Mouse (Mus musculus): Measurements from ENCODE around the gene Plcxd2. TPM values are rescaled to one million over a fixed set of nuclear protein-coding genes. Genes with fewer than 3 reads are reported as not detected.

Gene Plcxd2
- total and polyA plus RNA-seq, 2 experiments: 20.2 to 40.7 TPM

DNA sequence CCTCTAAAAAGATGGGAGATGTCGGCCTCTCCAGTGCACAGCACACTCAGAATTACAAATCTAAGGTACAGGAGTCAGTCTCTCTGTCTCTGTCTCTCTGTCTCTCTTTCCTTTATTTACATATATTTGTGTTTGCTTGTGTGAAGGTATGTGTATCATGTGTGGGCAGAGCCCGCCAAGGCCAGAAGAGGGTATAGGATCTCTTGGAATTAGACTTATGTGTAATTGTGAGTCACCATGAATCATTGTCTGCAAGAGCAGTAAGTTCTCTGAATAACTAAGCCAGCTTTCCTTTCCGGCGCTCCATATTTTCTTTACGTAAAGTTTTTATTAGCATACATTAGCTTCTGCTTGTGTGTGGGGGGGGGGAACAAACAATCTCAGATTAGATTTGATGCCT is 64.4 kb downstream of the Plcxd2 start:
- Histone ChIP-seq H3K4me1 (ENCODE audit: control insufficient read depth, insufficient read depth, low read length) (peaks cover 12% of the 10 kb centered on the region; the same call in 1 of the 2 replicates), H3K27me3 (ENCODE audit: control insufficient read depth, insufficient read depth, low read length) (no peaks in the 10 kb centered on the region), H3K79me2 (ENCODE audit: control insufficient read depth, insufficient read depth, low read length) (peaks cover 20% of the 10 kb centered on the region), H3K4me3 (ENCODE audit: insufficient read depth, low read depth, low read length) (peak overlapping the region; percentile 54), H3K27ac (replicated peaks; ENCODE audit: insufficient read depth, low read depth, low read length) (peak overlapping the region; percentile 86), H3K9ac (ENCODE audit: low read depth, low read length) (peak overlapping the region; percentile 53), H3K36me3 (ENCODE audit: control insufficient read depth, insufficient read depth, low read length) (peaks cover 18% of the 10 kb centered on the region)
- WGBS: 47% methylated on average over 5 of the region's 5 CpGs
- TF ChIP-seq CTCF (IDR thresholded peaks at IDR 0.05; ENCODE audit: low read depth, low read length) (no peak), POLR2A (IDR thresholded peaks at IDR 0.05; ENCODE audit: extremely low read depth, insufficient read depth, low read length) (no peak)
- no peak for DNase-seq (ENCODE audit: extremely low read depth, low read depth, low spot score)

DNA sequence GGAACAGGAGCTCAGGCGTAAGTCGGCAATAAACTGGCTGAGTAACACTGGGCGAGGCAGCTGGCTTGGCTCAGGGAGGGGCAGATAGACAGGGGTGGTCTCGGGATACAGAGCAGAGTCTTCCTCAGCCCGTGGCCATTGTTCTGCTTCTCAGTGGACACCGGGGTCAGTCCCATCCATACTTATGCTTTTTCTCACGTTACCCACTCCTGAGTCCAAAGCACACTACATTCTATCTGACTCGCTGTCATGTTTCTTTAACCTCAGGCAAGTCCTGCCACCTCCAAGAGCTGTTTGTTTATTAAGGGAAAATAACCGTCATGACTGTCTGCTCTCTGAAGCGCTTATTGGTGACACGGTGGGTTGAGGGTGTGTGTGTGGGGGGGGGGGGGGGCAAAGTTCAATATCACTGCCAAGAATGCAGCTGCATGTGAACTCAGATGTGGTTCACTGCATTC is 64.8 kb downstream of the Plcxd2 start:
- Histone ChIP-seq H3K4me1 (ENCODE audit: control insufficient read depth, insufficient read depth, low read length) (peaks cover 12% of the 10 kb centered on the region; the same call in 1 of the 2 replicates), H3K4me3 (ENCODE audit: insufficient read depth, low read depth, low read length) (peak overlapping the region; percentile 54), H3K79me2 (ENCODE audit: control insufficient read depth, insufficient read depth, low read length) (peaks cover 20% of the 10 kb centered on the region), H3K9ac (ENCODE audit: low read depth, low read length) (peak overlapping the region; percentile 53), H3K27me3 (ENCODE audit: control insufficient read depth, insufficient read depth, low read length) (no peaks in the 10 kb centered on the region), H3K36me3 (ENCODE audit: control insufficient read depth, insufficient read depth, low read length) (peaks cover 16% of the 10 kb centered on the region), H3K27ac (replicated peaks; ENCODE audit: insufficient read depth, low read depth, low read length) (peak overlapping the region; percentile 86)
- TF ChIP-seq POLR2A (IDR thresholded peaks at IDR 0.05; ENCODE audit: extremely low read depth, insufficient read depth, low read length) (no peak), CTCF (IDR thresholded peaks at IDR 0.05; ENCODE audit: low read depth, low read length) (no peak)
- WGBS: 21% methylated on average over 11 of the region's 11 CpGs
- DNase-seq (ENCODE audit: extremely low read depth, low read depth, low spot score): peak; percentile 91

DNA sequence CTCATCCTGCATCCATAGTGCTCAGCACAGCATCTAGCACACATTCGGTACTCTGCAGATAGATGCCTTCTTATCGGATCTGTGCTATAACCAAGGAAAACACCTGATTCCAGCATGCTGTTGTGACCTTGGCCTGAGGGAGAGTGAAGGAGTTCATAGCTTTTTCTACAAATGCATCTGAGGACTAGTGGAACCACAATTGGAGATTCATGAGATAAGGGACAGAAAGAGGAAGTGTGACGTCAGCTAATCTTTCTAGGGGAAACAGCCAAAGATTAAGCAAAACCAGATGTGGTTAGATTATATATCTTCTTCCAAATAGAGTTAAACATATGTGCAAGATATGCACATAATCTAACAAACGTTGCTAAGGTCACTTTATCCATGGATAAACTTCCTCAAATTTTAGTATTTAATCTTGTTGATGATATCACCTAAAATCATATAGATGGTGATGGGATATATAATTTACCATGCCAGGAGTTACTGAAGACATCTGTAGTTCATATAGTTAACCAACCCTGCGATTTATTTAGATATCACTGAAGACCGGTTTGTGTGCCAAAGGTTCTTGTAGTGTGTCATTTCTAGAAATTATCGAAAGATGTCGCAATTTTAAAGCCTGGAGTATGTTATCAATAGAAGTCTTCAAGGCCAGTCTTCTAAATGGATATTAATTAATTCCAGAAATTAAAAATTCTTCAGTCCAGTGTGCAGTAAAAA is 67.7 kb downstream of the Plcxd2 start:
- DNase-seq (ENCODE audit: extremely low read depth, low read depth, low spot score): no peak
- Histone ChIP-seq H3K79me2 (ENCODE audit: control insufficient read depth, insufficient read depth, low read length) (peaks cover 13% of the 10 kb centered on the region), H3K4me3 (ENCODE audit: insufficient read depth, low read depth, low read length) (no peak overlapping the region), H3K27ac (replicated peaks; ENCODE audit: insufficient read depth, low read depth, low read length) (no peak overlapping the region), H3K27me3 (ENCODE audit: control insufficient read depth, insufficient read depth, low read length) (no peaks in the 10 kb centered on the region), H3K36me3 (ENCODE audit: control insufficient read depth, insufficient read depth, low read length) (peaks cover 7% of the 10 kb centered on the region), H3K9ac (ENCODE audit: low read depth, low read length) (no peak overlapping the region), H3K4me1 (ENCODE audit: control insufficient read depth, insufficient read depth, low read length) (peaks cover 6% of the 10 kb centered on the region; the same call in 1 of the 2 replicates)
- TF ChIP-seq CTCF (IDR thresholded peaks at IDR 0.05; ENCODE audit: low read depth, low read length) (no peak), POLR2A (IDR thresholded peaks at IDR 0.05; ENCODE audit: extremely low read depth, insufficient read depth, low read length) (no peak)
- WGBS: 74% methylated on average over 8 of the region's 8 CpGs

DNA sequence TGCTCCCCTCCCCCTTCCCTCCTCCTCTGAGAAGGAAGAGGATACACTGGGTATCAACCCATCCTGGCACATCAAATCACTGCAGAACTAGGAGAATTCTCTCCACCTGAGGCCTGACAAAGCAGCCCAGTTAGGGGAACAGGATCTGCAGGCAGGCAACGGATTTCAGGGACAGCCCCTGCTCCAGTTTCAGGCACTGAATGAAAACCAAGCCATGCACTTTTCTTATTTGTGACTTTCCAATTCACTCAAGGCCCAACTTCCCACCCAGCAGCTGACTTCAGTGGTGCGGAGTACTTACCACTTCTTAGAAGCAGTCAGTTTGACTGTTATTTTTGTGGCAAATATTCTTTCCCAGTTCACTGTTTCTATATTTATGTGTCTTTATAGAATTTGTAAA is 69.3 kb downstream of the Plcxd2 start:
- H3K9ac ChIP-seq (ENCODE audit: low read depth, low read length): no peak overlapping the region
- no peak overlapping the region for H3K4me3 ChIP-seq (ENCODE audit: insufficient read depth, low read depth, low read length)
- no peak for DNase-seq (ENCODE audit: extremely low read depth, low read depth, low spot score)
- peaks cover 2% of the 10 kb centered on the region; the same call in 1 of the 2 replicates for H3K4me1 ChIP-seq (ENCODE audit: control insufficient read depth, insufficient read depth, low read length)
- peaks cover 9% of the 10 kb centered on the region for H3K79me2 ChIP-seq (ENCODE audit: control insufficient read depth, insufficient read depth, low read length)
- TF ChIP-seq POLR2A (IDR thresholded peaks at IDR 0.05; ENCODE audit: extremely low read depth, insufficient read depth, low read length) (no peak), CTCF (IDR thresholded peaks at IDR 0.05; ENCODE audit: low read depth, low read length) (no peak)
- no peak overlapping the region for H3K27ac ChIP-seq (replicated peaks; ENCODE audit: insufficient read depth, low read depth, low read length)
- whole genome bisulfite sequencing: 97% methylated on average over 2 of the region's 2 CpGs
- peaks cover 5% of the 10 kb centered on the region for H3K36me3 ChIP-seq (ENCODE audit: control insufficient read depth, insufficient read depth, low read length)
- no peaks in the 10 kb centered on the region for H3K27me3 ChIP-seq (ENCODE audit: control insufficient read depth, insufficient read depth, low read length)

DNA sequence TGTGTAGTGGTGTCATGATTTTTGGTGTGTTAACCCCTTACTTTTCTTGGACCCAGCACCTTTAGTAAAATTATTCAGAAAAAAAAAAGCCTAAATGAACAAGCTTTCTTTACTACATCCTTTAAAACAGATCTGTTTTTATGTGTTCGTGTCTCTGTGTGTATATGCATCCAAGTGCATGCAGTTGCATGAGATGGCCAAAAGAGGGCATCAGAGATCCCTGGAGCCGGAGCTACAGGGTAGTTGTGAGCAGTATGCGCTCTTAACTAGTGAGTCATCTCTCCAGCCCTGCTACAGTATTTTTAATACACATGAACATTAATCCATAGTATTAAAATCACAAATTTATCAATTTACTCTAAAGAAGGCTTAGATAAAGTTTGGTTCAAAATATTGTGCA is 70.6 kb downstream of the Plcxd2 start:
- Histone ChIP-seq H3K27me3 (ENCODE audit: control insufficient read depth, insufficient read depth, low read length) (no peaks in the 10 kb centered on the region), H3K4me3 (ENCODE audit: insufficient read depth, low read depth, low read length) (no peak overlapping the region), H3K36me3 (ENCODE audit: control insufficient read depth, insufficient read depth, low read length) (peaks cover 5% of the 10 kb centered on the region), H3K79me2 (ENCODE audit: control insufficient read depth, insufficient read depth, low read length) (peaks cover 5% of the 10 kb centered on the region), H3K27ac (replicated peaks; ENCODE audit: insufficient read depth, low read depth, low read length) (no peak overlapping the region), H3K9ac (ENCODE audit: low read depth, low read length) (no peak overlapping the region), H3K4me1 (ENCODE audit: control insufficient read depth, insufficient read depth, low read length) (no peaks in the 10 kb centered on the region)
- TF ChIP-seq POLR2A (IDR thresholded peaks at IDR 0.05; ENCODE audit: extremely low read depth, insufficient read depth, low read length) (no peak), CTCF (IDR thresholded peaks at IDR 0.05; ENCODE audit: low read depth, low read length) (no peak)
- DNase-seq (ENCODE audit: extremely low read depth, low read depth, low spot score): no peak
- 96% methylated on average over 3 of the region's 3 CpGs for WGBS

DNA sequence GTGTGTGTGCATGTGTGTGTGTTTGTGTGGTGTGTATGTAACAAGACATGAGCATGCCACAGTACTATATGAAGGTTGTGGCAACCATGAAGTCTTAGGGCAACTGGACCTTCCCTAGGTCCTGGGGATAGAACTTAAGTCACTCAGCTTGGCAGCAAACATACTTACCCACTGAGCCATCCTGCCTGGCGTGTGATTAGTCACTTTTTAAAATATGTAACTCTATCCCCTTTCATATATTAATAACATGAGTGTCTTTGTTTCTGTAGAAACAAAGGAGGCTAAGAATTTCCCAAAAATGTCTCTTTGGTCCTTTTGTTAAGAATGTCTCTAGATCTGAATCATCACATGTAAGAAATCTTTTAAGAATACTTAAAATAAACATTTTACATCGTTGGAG is 72.6 kb downstream of the Plcxd2 start:
- no peak overlapping the region for H3K4me3 ChIP-seq (ENCODE audit: insufficient read depth, low read depth, low read length)
- H3K4me1 ChIP-seq (ENCODE audit: control insufficient read depth, insufficient read depth, low read length): no peaks in the 10 kb centered on the region
- H3K27ac ChIP-seq (replicated peaks; ENCODE audit: insufficient read depth, low read depth, low read length): no peak overlapping the region
- DNase-seq (ENCODE audit: extremely low read depth, low read depth, low spot score): no peak
- WGBS: 77% methylated on average over 2 of the region's 2 CpGs
- no peak for TF ChIP-seq POLR2A (IDR thresholded peaks at IDR 0.05; ENCODE audit: extremely low read depth, insufficient read depth, low read length)
- no peak for TF ChIP-seq CTCF (IDR thresholded peaks at IDR 0.05; ENCODE audit: low read depth, low read length)
- no peaks in the 10 kb centered on the region for H3K27me3 ChIP-seq (ENCODE audit: control insufficient read depth, insufficient read depth, low read length)
- H3K79me2 ChIP-seq (ENCODE audit: control insufficient read depth, insufficient read depth, low read length): peaks cover 6% of the 10 kb centered on the region
- H3K9ac ChIP-seq (ENCODE audit: low read depth, low read length): no peak overlapping the region
- H3K36me3 ChIP-seq (ENCODE audit: control insufficient read depth, insufficient read depth, low read length): peaks cover 3% of the 10 kb centered on the region

Measured in liver, adult 2 months (tissue).